Mouse (Mus musculus): ENCODE measurements around the gene Krt16. TPM values are rescaled to one million over a fixed set of nuclear protein-coding genes. Genes with fewer than 3 reads are reported as not detected.

The Krt16 gene
- not detected for polyA plus RNA-seq (2014; fragmentation: Illumina TruSeq; extraction: RNeasy Lipid Tissue Mini Kit (QIAGEN cat#74804); ENCODE audit: low replicate concordance)

GRCm38 (mm10) chr11:100248852-100249465, at the start of gene Krt16:
Krt16 (minus strand) TSS chr11:100248902.

GRCm38 (mm10) chr11:100269821-100270332, 21.2 kb upstream of the Krt16 start, which contains the start of gene Krt42:
Krt42 (minus strand) TSS chr11:100269871.

GRCm38 (mm10) chr11:100260514-100261234, 12.0 kb upstream of the Krt16 start, which contains the start of gene Krt17:
Krt17 (minus strand) TSS chr11:100261029.

DNA sequence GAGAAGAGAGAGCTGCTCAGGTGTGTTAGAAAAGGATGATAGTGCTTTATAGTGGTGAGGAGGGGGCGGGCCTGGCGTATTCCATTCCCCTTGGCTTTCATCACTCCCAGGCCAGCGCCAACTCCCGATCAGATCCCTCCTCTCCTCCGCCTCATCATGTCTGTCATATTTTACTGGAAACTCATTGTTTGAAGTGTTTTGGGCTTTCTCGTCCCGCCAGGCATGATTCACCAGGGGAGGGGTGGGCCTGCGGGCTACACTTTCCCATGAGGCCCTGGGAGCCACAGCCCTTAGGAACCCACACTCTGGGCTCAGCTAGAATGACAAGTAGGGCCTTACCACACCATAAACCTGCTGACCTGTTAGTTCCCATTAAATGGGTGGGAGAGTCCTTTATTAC, 41.2 kb downstream of the Krt16 start, which contains the start of gene Krt14:
TSS of gene Krt14 (minus strand) at position 51 of the 400 bp plus-strand sequence.

Other genes starting within 250 kb of the Krt16 start
- gene Krt33a, start 232.7 kb downstream of the Krt16 start, polyA plus RNA-seq (2014; fragmentation: Illumina TruSeq; extraction: RNeasy Lipid Tissue Mini Kit (QIAGEN cat#74804); ENCODE audit: low replicate concordance): not detected
- gene Krt33b, start 219.0 kb downstream of the Krt16 start, polyA plus RNA-seq (2014; fragmentation: Illumina TruSeq; extraction: RNeasy Lipid Tissue Mini Kit (QIAGEN cat#74804); ENCODE audit: low replicate concordance): not detected
- gene Krt34, start 207.3 kb downstream of the Krt16 start, polyA plus RNA-seq (2014; fragmentation: Illumina TruSeq; extraction: RNeasy Lipid Tissue Mini Kit (QIAGEN cat#74804); ENCODE audit: low replicate concordance): not detected
- not detected for gene Krt31, start 198.4 kb downstream of the Krt16 start, polyA plus RNA-seq (2014; fragmentation: Illumina TruSeq; extraction: RNeasy Lipid Tissue Mini Kit (QIAGEN cat#74804); ENCODE audit: low replicate concordance)
- not detected for gene Krt32, start 160.7 kb downstream of the Krt16 start, polyA plus RNA-seq (2014; fragmentation: Illumina TruSeq; extraction: RNeasy Lipid Tissue Mini Kit (QIAGEN cat#74804); ENCODE audit: low replicate concordance)
- not detected for gene Krt35, start 152.7 kb downstream of the Krt16 start, polyA plus RNA-seq (2014; fragmentation: Illumina TruSeq; extraction: RNeasy Lipid Tissue Mini Kit (QIAGEN cat#74804); ENCODE audit: low replicate concordance)
- gene Krt36, start 143.3 kb downstream of the Krt16 start, polyA plus RNA-seq (2014; fragmentation: Illumina TruSeq; extraction: RNeasy Lipid Tissue Mini Kit (QIAGEN cat#74804); ENCODE audit: low replicate concordance): not detected
- gene Krt13, start 127.3 kb downstream of the Krt16 start, polyA plus RNA-seq (2014; fragmentation: Illumina TruSeq; extraction: RNeasy Lipid Tissue Mini Kit (QIAGEN cat#74804); ENCODE audit: low replicate concordance): not detected
- gene Krt15, start 113.0 kb downstream of the Krt16 start, polyA plus RNA-seq (2014; fragmentation: Illumina TruSeq; extraction: RNeasy Lipid Tissue Mini Kit (QIAGEN cat#74804); ENCODE audit: low replicate concordance): not detected
- gene Krt19, start 100.2 kb downstream of the Krt16 start, polyA plus RNA-seq (2014; fragmentation: Illumina TruSeq; extraction: RNeasy Lipid Tissue Mini Kit (QIAGEN cat#74804); ENCODE audit: low replicate concordance): 9.9 TPM
- not detected for gene Krt9, start 55.7 kb downstream of the Krt16 start, polyA plus RNA-seq (2014; fragmentation: Illumina TruSeq; extraction: RNeasy Lipid Tissue Mini Kit (QIAGEN cat#74804); ENCODE audit: low replicate concordance)
- gene Krt14, start 41.4 kb downstream of the Krt16 start, polyA plus RNA-seq (2014; fragmentation: Illumina TruSeq; extraction: RNeasy Lipid Tissue Mini Kit (QIAGEN cat#74804); ENCODE audit: low replicate concordance): not detected
- not detected for gene Krt17, start 12.1 kb upstream of the Krt16 start, polyA plus RNA-seq (2014; fragmentation: Illumina TruSeq; extraction: RNeasy Lipid Tissue Mini Kit (QIAGEN cat#74804); ENCODE audit: low replicate concordance)
- not detected for gene Krt42, start 21.0 kb upstream of the Krt16 start, polyA plus RNA-seq (2014; fragmentation: Illumina TruSeq; extraction: RNeasy Lipid Tissue Mini Kit (QIAGEN cat#74804); ENCODE audit: low replicate concordance)
- 1,556 TPM for gene Eif1, start 71.0 kb upstream of the Krt16 start, polyA plus RNA-seq (2014; fragmentation: Illumina TruSeq; extraction: RNeasy Lipid Tissue Mini Kit (QIAGEN cat#74804); ENCODE audit: low replicate concordance)
- not detected for gene Gast, start 85.5 kb upstream of the Krt16 start, polyA plus RNA-seq (2014; fragmentation: Illumina TruSeq; extraction: RNeasy Lipid Tissue Mini Kit (QIAGEN cat#74804); ENCODE audit: low replicate concordance)
- 0.22 TPM for gene Hap1, start 107.2 kb upstream of the Krt16 start, polyA plus RNA-seq (2014; fragmentation: Illumina TruSeq; extraction: RNeasy Lipid Tissue Mini Kit (QIAGEN cat#74804); ENCODE audit: low replicate concordance)
- 3.0 TPM for gene Jup, start 148.9 kb upstream of the Krt16 start, polyA plus RNA-seq (2014; fragmentation: Illumina TruSeq; extraction: RNeasy Lipid Tissue Mini Kit (QIAGEN cat#74804); ENCODE audit: low replicate concordance)
- gene P3h4, start 165.9 kb upstream of the Krt16 start, polyA plus RNA-seq (2014; fragmentation: Illumina TruSeq; extraction: RNeasy Lipid Tissue Mini Kit (QIAGEN cat#74804); ENCODE audit: low replicate concordance): not detected
- not detected for gene Fkbp10, start 166.8 kb upstream of the Krt16 start, polyA plus RNA-seq (2014; fragmentation: Illumina TruSeq; extraction: RNeasy Lipid Tissue Mini Kit (QIAGEN cat#74804); ENCODE audit: low replicate concordance)
- gene Nt5c3b, start 192.9 kb upstream of the Krt16 start, polyA plus RNA-seq (2014; fragmentation: Illumina TruSeq; extraction: RNeasy Lipid Tissue Mini Kit (QIAGEN cat#74804); ENCODE audit: low replicate concordance): 3.2 TPM
- gene Klhl10, start 193.0 kb upstream of the Krt16 start, polyA plus RNA-seq (2014; fragmentation: Illumina TruSeq; extraction: RNeasy Lipid Tissue Mini Kit (QIAGEN cat#74804); ENCODE audit: low replicate concordance): not detected
- gene Klhl11, start 223.8 kb upstream of the Krt16 start, polyA plus RNA-seq (2014; fragmentation: Illumina TruSeq; extraction: RNeasy Lipid Tissue Mini Kit (QIAGEN cat#74804); ENCODE audit: low replicate concordance): 2.3 TPM

All from small intestine, adult 10 weeks (tissue).